Mouse (Mus musculus) erythroblast, embryonic 14.5 days (primary cell): ENCODE data around the gene Thnsl2.

Source experiments
- GATA1 ChIP-seq: IDR thresholded peaks from 2 replicates; pipeline ENCODE4 v1.6.1; 2012; ENCODE audit warnings: low read length, inconsistent platforms, mixed read lengths
- TAL1 ChIP-seq: IDR thresholded peaks from 3 replicates; pipeline ENCODE4 v1.6.1; 2012; ENCODE audit warnings: low read length, inconsistent platforms, mixed read lengths

DNA sequence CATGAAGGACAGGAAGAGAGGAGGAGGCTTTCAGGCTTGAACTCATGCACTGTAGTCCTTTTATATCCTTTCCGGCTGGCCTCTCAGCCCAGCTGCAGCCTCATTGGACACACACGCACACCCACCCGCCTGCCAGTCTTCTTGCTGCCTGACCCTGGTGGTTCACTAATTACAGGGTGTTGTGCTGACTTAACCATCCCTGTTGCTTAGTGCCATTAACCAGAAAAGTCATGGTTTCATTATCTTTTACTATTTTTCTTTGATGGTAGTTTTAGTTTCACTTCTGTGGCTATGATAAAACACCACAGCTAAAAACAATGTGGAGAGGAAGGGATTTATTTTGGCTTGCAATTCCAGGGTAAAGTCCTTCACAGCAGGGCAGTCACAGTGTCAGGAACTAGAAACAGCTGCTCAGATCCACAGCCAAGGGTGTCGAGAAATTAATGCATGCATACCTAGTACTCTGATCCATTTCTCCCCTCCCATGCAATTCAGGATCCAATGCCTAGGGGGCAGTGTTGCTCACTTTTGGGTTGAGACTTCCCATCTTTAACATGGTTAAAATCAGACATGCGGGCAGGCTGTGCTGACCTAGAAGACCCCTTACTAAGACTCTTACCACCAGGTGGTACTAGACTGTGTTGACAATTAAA is 12.6 kb upstream of the Thnsl2 start:
- TF ChIP-seq TAL1 (no peak), GATA1 (no peak)
